6 mouse cellular contexts compared by ENCODE assay signal in genomic region chr9:3988383-3988782, GRCm38 (mm10).
DNase-seq lines count a peak whose midpoint lies in the region; TF ChIP-seq lines count a peak whose summit lies in the region.
"Not testable (repeated sequence)": the region's sequence is repeated elsewhere in the genome, so short reads cannot be mapped to it uniquely, and the experiment has no call there.

No protein-coding gene starts in this region.

- not testable (repeated sequence) for H3K4me1 ChIP-seq in ES-Bruce4 (ENCODE audit: control insufficient read depth, insufficient read depth, low read length)
- peaks cover 0 to 14% of the 10 kb centered on the region in 2 experiments; a peak in 2 of 4 replicates for H3K4me1 ChIP-seq in ES-E14 (ENCODE audit: control insufficient read depth in 2 of 2, insufficient read depth in 2 of 2, low read length in 2 of 2, poor library complexity in 1 of 2)

- not testable (repeated sequence) for TF ChIP-seq CTCF in ES-Bruce4 (IDR thresholded peaks at IDR 0.05; ENCODE audit: low read depth, low read length)

- not testable (repeated sequence) for H3K4me3 ChIP-seq in ES-Bruce4 (ENCODE audit: low read depth, low read length); ES-E14 (ENCODE audit: insufficient read depth in 1 of 2, low read depth in 1 of 2, low read length in 2 of 2, poor library complexity in 1 of 2, severe bottlenecking in 1 of 2)

- H3K36me3 ChIP-seq in ES-Bruce4 (ENCODE audit: control insufficient read depth, insufficient read depth, low read length, poor library complexity, severe bottlenecking); ES-E14 (ENCODE audit: control insufficient read depth, insufficient read depth, low read length, poor library complexity, severe bottlenecking): not testable (repeated sequence)

- peak; percentile 73 for DNase-seq in ES-CJ7 (ENCODE audit: low read depth, low spot score)
- peak; percentile 52 for DNase-seq in ES-E14 (ENCODE audit: low read depth, low spot score)
- peak; percentile 88 for DNase-seq in R1 (ENCODE audit: low read depth, low spot score)
- DNase-seq in WW6 (ENCODE audit: low read depth, low spot score): peak; percentile 11
- peak; percentile 85 for DNase-seq in ZHBTc4 (ENCODE audit: low read depth, low spot score)

- H3K27me3 ChIP-seq in ES-Bruce4 (ENCODE audit: control insufficient read depth, insufficient read depth, low read length, poor library complexity, severe bottlenecking): not testable (repeated sequence)

- not testable (repeated sequence) for H3K9ac ChIP-seq in ES-Bruce4 (ENCODE audit: low read depth, poor library complexity, severe bottlenecking); ES-E14 (ENCODE audit: insufficient read depth, low read depth, low read length, poor library complexity, severe bottlenecking)

- not testable (repeated sequence) for TF ChIP-seq POLR2A in ES-Bruce4 (IDR thresholded peaks at IDR 0.05; ENCODE audit: insufficient read depth, low read length)

- TF ChIP-seq EP300 in ES-Bruce4 (IDR thresholded peaks at IDR 0.05; ENCODE audit: insufficient read depth, low read depth, low read length): not testable (repeated sequence)

- peak overlapping the region; percentile 81 for H3K27ac ChIP-seq in ES-Bruce4 (ENCODE audit: insufficient read depth, low read length)
- H3K27ac ChIP-seq in ES-E14 (ENCODE audit: insufficient read depth, low read depth, low read length, poor library complexity, severe bottlenecking): peak overlapping the region; percentile 93

- in situ Hi-C loops in ES-E14 (cut with MboI; ENCODE audit: low sequenced_read_pairs in 2 of 2, unreplicated experiment in 2 of 2): not testable (repeated sequence)

- H3K9me3 ChIP-seq in ES-Bruce4 (replicated peaks; ENCODE audit: control insufficient read depth, insufficient read depth, low read length, poor library complexity, severe bottlenecking): peaks cover 17% of the 10 kb centered on the region
- not testable (repeated sequence) for H3K9me3 ChIP-seq in ES-E14 (ENCODE audit: control insufficient read depth, insufficient read depth, low read depth, low read length)

TF ChIP-seq in ES-E14, 5 proteins besides CTCF, POLR2A, EP300 and RAD21:
- TF ChIP-seq CHD2 (IDR thresholded peaks at IDR 0.05; ENCODE audit: low read depth, low read length): peak; percentile 39; the same call in 1 of the 2 replicates

Comparison
In these comparisons a context has a peak if more than half of its experiments do, and no peak if none do; other contexts are left out.
1. DNase-seq: peak in every context shown above with its lines; median percentile 88 in R1; 85 in ZHBTc4; 73 in ES-CJ7; 52 in ES-E14; 11 in WW6.